ENCODE assay signal across 8 mouse cellular contexts in genomic region chr16:23898840-23899239, GRCm38 (mm10). TPM values are rescaled to one million over a fixed set of nuclear protein-coding genes. Genes with fewer than 3 reads are reported as not detected.
DNase-seq lines count a peak whose midpoint lies in the region; ATAC-seq lines count a peak whose summit lies in the region.

No protein-coding gene starts in this region.

- peak; percentile 62 for DNase-seq in T-cell, adult 2 months (ENCODE audit: low spot score)
- DNase-seq in cerebellum, postnatal 4 days (ENCODE audit: low spot score in 2 of 2) = peak; percentile 70 to 87
- DNase-seq in gastrocnemius, postnatal 10 days = peak; percentile 83
- DNase-seq in induced T-regulatory cell, adult 2 months (ENCODE audit: low read depth) = peak; percentile 77
- peak; percentile 58 to 73 for DNase-seq in left cerebral cortex, adult 8-10 months (ENCODE audit: low spot score in 2 of 2)
- peak; percentile 81 to 90 for DNase-seq in right cerebral cortex, postnatal 10 days (ENCODE audit: low spot score in 2 of 2)
- peak; percentile 79 for DNase-seq in urinary bladder, postnatal 14 days (ENCODE audit: low spot score)

- peak; percentile 93 for ATAC-seq in megakaryocyte progenitor cell, adult 5-6 weeks (replicated peaks; ENCODE audit: poor library complexity)

RNA-seq across cellular contexts. Expression of gene Sst, which starts 8.1 kb away (rescaled TPM):
- total RNA-seq in gastrocnemius, postnatal 10 days (2021) = under 1 TPM in 1 of 2 experiments, not detected in 1; 0.38 TPM
- total RNA-seq in left cerebral cortex, adult 8-10 months (2022) = 100 to 1,000 TPM; 363 to 433 (median 383) TPM
- not detected in 2 replicates for total RNA-seq in megakaryocyte progenitor cell, adult 5-6 weeks (2015)
- not detected in 2 replicates for total RNA-seq in megakaryocyte progenitor cell, adult 5-6 weeks (2017)

RNA-seq across cellular contexts. Expression of gene Rtp2, which starts 33.4 kb away (rescaled TPM):
- not detected for total RNA-seq in gastrocnemius, postnatal 10 days (2021)
- under 1 TPM in 2 of 4 experiments, not detected in 2; 0.18 to 0.32 TPM for total RNA-seq in left cerebral cortex, adult 8-10 months (2022)
- total RNA-seq in megakaryocyte progenitor cell, adult 5-6 weeks (2015) = not detected in 2 replicates
- not detected in 2 replicates for total RNA-seq in megakaryocyte progenitor cell, adult 5-6 weeks (2017)

Comparison
In these comparisons a context has a peak if more than half of its experiments do, and no peak if none do; other contexts are left out.
1. Peak in every context shown above with its lines: DNase-seq and ATAC-seq.
2. RNA of gene Sst, which starts 8.1 kb away (total RNA-seq): 363 to 433 TPM in left cerebral cortex, adult 8-10 months; 0.38 TPM in gastrocnemius, postnatal 10 days and not detected in megakaryocyte progenitor cell, adult 5-6 weeks; every median in the first group is over 100 times any median in the second.